24 mouse cellular contexts compared by ENCODE assay signal in the genomic region with DNA sequence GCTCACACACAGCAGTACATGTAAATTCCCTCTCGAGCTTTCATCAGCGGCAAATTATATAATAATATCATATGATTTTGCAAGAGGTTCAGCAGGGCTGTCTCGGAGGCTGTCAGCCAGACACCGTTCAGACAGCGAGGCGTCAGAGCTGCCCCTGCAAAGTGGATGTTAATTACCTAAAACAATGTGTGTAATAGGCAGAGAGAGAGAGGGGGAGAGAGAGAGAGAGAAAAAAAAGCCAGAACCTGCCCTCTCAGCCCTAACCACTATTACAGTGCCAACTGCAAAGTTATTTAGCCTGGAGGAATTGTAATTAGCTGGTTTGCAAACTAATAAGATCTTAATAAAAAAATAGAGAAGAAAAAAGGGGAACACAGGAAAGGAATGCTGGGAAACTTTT.
A peak's percentile ranks its signal among the peaks of the same experiment; 100 is the strongest.
DNase-seq lines count a peak whose midpoint lies in the region; ATAC-seq and TF ChIP-seq lines count a peak whose summit lies in the region.
"Had no signal": no experiment of that assay in that cellular context is flagged by ENCODE, and none has a peak within 500 bp of the region (broad histone marks: within the 10 kb centered on the region; RNA-seq: fewer than 3 reads in every experiment).

No protein-coding gene starts in this region.

- no peaks in the 10 kb centered on the region for H3K36me3 ChIP-seq in limb, embryonic 12.5 days
- no peaks in the 10 kb centered on the region for H3K36me3 ChIP-seq in limb, embryonic 10.5 days
- no peaks in the 10 kb centered on the region for H3K36me3 ChIP-seq in forebrain, embryonic 15.5 days
- H3K36me3 ChIP-seq in liver, embryonic 12.5 days = no peaks in the 10 kb centered on the region
- H3K36me3 ChIP-seq: heart, embryonic 12.5 days; liver, embryonic 15.5 days; lung, embryonic 15.5 days; stomach, embryonic 15.5 days had no signal

- TF ChIP-seq POLR2A in brain, embryonic 14.5 days (IDR thresholded peaks at IDR 0.05; ENCODE audit: borderline replicate concordance, extremely low read depth, insufficient read depth, insufficient read length, poor library complexity, severe bottlenecking) = no peak

- peaks cover 11% of the 10 kb centered on the region for H3K4me1 ChIP-seq in limb, embryonic 12.5 days (replicated peaks)
- peaks cover 31% of the 10 kb centered on the region for H3K4me1 ChIP-seq in limb, embryonic 10.5 days
- peaks cover 12% of the 10 kb centered on the region for H3K4me1 ChIP-seq in forebrain, embryonic 15.5 days
- no peaks in the 10 kb centered on the region for H3K4me1 ChIP-seq in liver, embryonic 12.5 days
- H3K4me1 ChIP-seq: liver, embryonic 15.5 days; lung, embryonic 15.5 days; stomach, embryonic 15.5 days had no signal

- no peak for ATAC-seq in limb, embryonic 12.5 days (ENCODE audit: insufficient number of reproducible peaks, insufficient read depth, low FRiP score, low TSS enrichment, low read depth)
- peak; percentile 48 for ATAC-seq in forebrain, embryonic 15.5 days (replicated peaks)
- ATAC-seq in liver, embryonic 12.5 days = no peak
- ATAC-seq: activated CD4-positive, CD25-positive, alpha-beta regulatory T cell, adult 4 months; intestine, postnatal 0 days had no signal

- H3K27me3 ChIP-seq in limb, embryonic 12.5 days = no peaks in the 10 kb centered on the region
- H3K27me3 ChIP-seq in limb, embryonic 10.5 days (ENCODE audit: low read depth, poor library complexity, severe bottlenecking) = no peaks in the 10 kb centered on the region
- peaks cover 3% of the 10 kb centered on the region; the same call in 1 of the 2 replicates for H3K27me3 ChIP-seq in forebrain, embryonic 15.5 days
- H3K27me3 ChIP-seq in liver, embryonic 12.5 days (replicated peaks) = no peaks in the 10 kb centered on the region
- H3K27me3 ChIP-seq: heart, embryonic 12.5 days; liver, embryonic 15.5 days; lung, embryonic 15.5 days; stomach, embryonic 15.5 days had no signal

- no peak overlapping the region for H3K4me2 ChIP-seq in limb, embryonic 12.5 days
- H3K4me2 ChIP-seq in forebrain, embryonic 15.5 days (replicated peaks) = peak overlapping the region; percentile 16
- no peak overlapping the region for H3K4me2 ChIP-seq in liver, embryonic 12.5 days
- H3K4me2 ChIP-seq: heart, embryonic 12.5 days; liver, embryonic 15.5 days; lung, embryonic 15.5 days; stomach, embryonic 15.5 days had no signal

- intact Hi-C loops in left cerebral cortex, postnatal 10 days (cut with DNase I) = loop anchor here (5.0 kb wide), 1 partner anchor 59 kb away; no protein-coding TSS in a partner anchor

- no peak overlapping the region for H3K4me3 ChIP-seq in limb, embryonic 12.5 days (replicated peaks)
- H3K4me3 ChIP-seq in limb, embryonic 10.5 days = no peak overlapping the region
- H3K4me3 ChIP-seq in forebrain, embryonic 15.5 days = no peak overlapping the region
- no peak overlapping the region for H3K4me3 ChIP-seq in liver, embryonic 12.5 days
- H3K4me3 ChIP-seq: heart, embryonic 12.5 days; liver, embryonic 15.5 days; lung, embryonic 15.5 days; stomach, embryonic 15.5 days had no signal

- DNase-seq in limb, embryonic 10.5 days (ENCODE audit: low spot score) = no peak
- DNase-seq in brain, embryonic 14.5 days (ENCODE audit: low read depth) = peak; percentile 86
- peak; percentile 22 for DNase-seq in retina, embryonic 14.5 days (ENCODE audit: low spot score)
- no peak for DNase-seq in left cerebral cortex, postnatal 10 days (ENCODE audit: extremely low spot score in 1 of 2, low spot score in 2 of 2)
- DNase-seq: adrenal gland, adult 8-10 months; cerebellum, adult 8-10 months; cerebellum, postnatal 36 days; gastrocnemius, postnatal 10 days; heart, adult 11 months; heart, postnatal 10 days; kidney, postnatal 36 days; layer of hippocampus, postnatal 36 days; lung, postnatal 36 days; right cerebral cortex, adult 18-20 months; thymus, postnatal 36 days had no signal

- H3K9me3 ChIP-seq in limb, embryonic 12.5 days = no peaks in the 10 kb centered on the region
- H3K9me3 ChIP-seq in limb, embryonic 10.5 days (replicated peaks) = no peaks in the 10 kb centered on the region
- H3K9me3 ChIP-seq in forebrain, embryonic 15.5 days = no peaks in the 10 kb centered on the region
- no peaks in the 10 kb centered on the region for H3K9me3 ChIP-seq in liver, embryonic 12.5 days (replicated peaks)
- H3K9me3 ChIP-seq: heart, embryonic 12.5 days; liver, embryonic 15.5 days; lung, embryonic 15.5 days; stomach, embryonic 15.5 days had no signal

- 0 out of 2 replicates have a peak overlapping the region, but pooled peaks have one; percentile 14 for H3K27ac ChIP-seq in limb, embryonic 12.5 days
- no peak overlapping the region for H3K27ac ChIP-seq in limb, embryonic 10.5 days
- peak overlapping the region; percentile 34; the same call in 1 of the 2 replicates for H3K27ac ChIP-seq in forebrain, embryonic 15.5 days (replicated peaks)
- H3K27ac ChIP-seq in liver, embryonic 12.5 days = no peak overlapping the region
- H3K27ac ChIP-seq: liver, embryonic 15.5 days; lung, embryonic 15.5 days; stomach, embryonic 15.5 days had no signal

- TF ChIP-seq CTCF in brain, embryonic 14.5 days (IDR thresholded peaks at IDR 0.05; ENCODE audit: borderline replicate concordance, extremely low read depth, insufficient read depth, insufficient read length) = no peak

- WGBS in limb, embryonic 12.5 days = 28% methylated on average over 6 of the region's 6 CpGs
- 52% methylated on average over 6 of the region's 6 CpGs for WGBS in limb, embryonic 10.5 days
- WGBS in forebrain, embryonic 15.5 days = 15% methylated on average over 6 of the region's 6 CpGs
- WGBS in liver, embryonic 12.5 days (ENCODE audit: insufficient replicate concordance) = 81% methylated on average over 6 of the region's 6 CpGs

- H3K9ac ChIP-seq in limb, embryonic 12.5 days (replicated peaks) = no peak overlapping the region
- H3K9ac ChIP-seq in forebrain, embryonic 15.5 days (replicated peaks) = no peak overlapping the region
- no peak overlapping the region for H3K9ac ChIP-seq in liver, embryonic 12.5 days
- H3K9ac ChIP-seq: heart, embryonic 12.5 days; liver, embryonic 15.5 days; lung, embryonic 15.5 days; stomach, embryonic 15.5 days had no signal

Comparison
In these comparisons a context has a peak if more than half of its experiments do, and no peak if none do; other contexts are left out.
1. H3K27ac ChIP-seq: peak in limb, embryonic 12.5 days (single experiment) and forebrain, embryonic 15.5 days (single experiment); none in limb, embryonic 10.5 days (single experiment) and liver, embryonic 12.5 days (single experiment).
2. DNase-seq: peak in brain, embryonic 14.5 days (single experiment) and retina, embryonic 14.5 days (single experiment); none in limb, embryonic 10.5 days (single experiment) and left cerebral cortex, postnatal 10 days (0 of 2).